Mouse (Mus musculus) C3H10T1/2 (cell line): ENCODE data around the gene Epn3. TPM values are rescaled to one million over a fixed set of nuclear protein-coding genes. Genes with fewer than 3 reads are reported as not detected.

Source experiments
- polyA plus RNA-seq, 2 experiments: library from polyadenylated mRNA; unstranded; fragments of >200 nt; fragmentation: generic; extraction: Trizol; gene quantifications; one replicate each; pipeline ENCODE4 v1.2.1; 2012; ENCODE audit warnings: missing spikeins in 2 of 2

Epn3 gene
- polyA plus RNA-seq, result 1 to 10 TPM; 1.4 to 1.9 TPM

GRCm38 (mm10) chr11:94499661-94500152, at the start of gene Epn3:
Gene Epn3 (minus strand): TSS chr11:94499974.

GRCm38 (mm10) chr11:94548888-94549690, 49.3 kb upstream of the Epn3 start, which contains the start of gene Rsad1:
Gene Rsad1 (minus strand): TSS chr11:94549255.

GRCm38 (mm10) chr11:94521219-94521843, 21.6 kb upstream of the Epn3 start, which contains the start of gene Mycbpap:
Gene Mycbpap (minus strand): TSS chr11:94521742.

GRCm38 (mm10) chr11:94486001-94486400, 13.8 kb downstream of the Epn3 start, which contains the start of gene Spata20:
Gene Spata20 (minus strand): TSS chr11:94486179.

GRCm38 (mm10) chr11:94473707-94474543, 25.8 kb downstream of the Epn3 start, which contains the start of gene Cacna1g:
Gene Cacna1g (minus strand): TSS chr11:94474198.

Other genes with a start within 250 kb of the Epn3 start
- gene Gm21885, start 218.1 kb downstream of the Epn3 start, polyA plus RNA-seq, result not detected
- 10 to 100 TPM in 1 of 2 experiments, 1 to 10 TPM in 1; 5.7 to 20.8 TPM for gene Luc7l3, start 178.0 kb downstream of the Epn3 start, polyA plus RNA-seq
- 10 to 100 TPM; 58.6 to 60.3 TPM for gene Ankrd40, start 172.0 kb downstream of the Epn3 start, polyA plus RNA-seq
- 1 to 10 TPM in 1 of 2 experiments, under 1 TPM in 1; 0.28 to 3.4 TPM for gene Abcc3, start 107.0 kb downstream of the Epn3 start, polyA plus RNA-seq
- gene Cacna1g, start 25.8 kb downstream of the Epn3 start, polyA plus RNA-seq, result 10 to 100 TPM in 1 of 2 experiments, under 1 TPM in 1; 0.15 to 53.5 TPM
- gene Spata20, start 13.8 kb downstream of the Epn3 start, polyA plus RNA-seq, result 1 to 10 TPM in 1 of 2 experiments, not detected in 1; 1.1 TPM
- under 1 TPM in 1 of 2 experiments, not detected in 1; 0.24 TPM for gene Mycbpap, start 21.8 kb upstream of the Epn3 start, polyA plus RNA-seq
- gene Rsad1, start 49.3 kb upstream of the Epn3 start, polyA plus RNA-seq, result 1 to 10 TPM; 1.9 to 5.3 TPM
- under 1 TPM in 1 of 2 experiments, not detected in 1; 0.08 TPM for gene Chad, start 65.1 kb upstream of the Epn3 start, polyA plus RNA-seq
- gene Acsf2, start 101.9 kb upstream of the Epn3 start, polyA plus RNA-seq, result 1 to 10 TPM; 1.2 to 5.9 TPM
- 100 to 1,000 TPM; 116 to 226 TPM for gene Lrrc59, start 129.8 kb upstream of the Epn3 start, polyA plus RNA-seq
- gene Mrpl27, start 153.8 kb upstream of the Epn3 start, polyA plus RNA-seq, result 100 to 1,000 TPM in 1 of 2 experiments, 10 to 100 TPM in 1; 81.1 to 126 TPM
- gene Eme1, start 154.0 kb upstream of the Epn3 start, polyA plus RNA-seq, result 1 to 10 TPM; 7.5 to 8.1 TPM
- 10 to 100 TPM in 1 of 2 experiments, 1 to 10 TPM in 1; 9.0 to 35.0 TPM for gene Xylt2, start 177.5 kb upstream of the Epn3 start, polyA plus RNA-seq
- not detected for gene Gm11541, start 204.5 kb upstream of the Epn3 start, polyA plus RNA-seq
- gene Cdc34b, start 241.8 kb upstream of the Epn3 start, polyA plus RNA-seq, result under 1 TPM; 0.05 to 0.19 TPM